Mouse (Mus musculus) cerebellum, postnatal 36 days (tissue): Measurements from ENCODE around the gene Prlhr.

ENCODE experiments used
- DNase-seq, 2 experiments: peaks; one replicate each; pipeline ENCODE4 v3.0.0; 2021 to 2022; ENCODE audit warnings: mixed read lengths in 2 of 2

The Prlhr gene

GRCm38 (mm10) chr19:60417611-60418010 lies 50.5 kb downstream of the Prlhr start:
- no peak for DNase-seq
